Mouse (Mus musculus): ENCODE data around the gene Gtf3c5.

The Gtf3c5 gene

DNA sequence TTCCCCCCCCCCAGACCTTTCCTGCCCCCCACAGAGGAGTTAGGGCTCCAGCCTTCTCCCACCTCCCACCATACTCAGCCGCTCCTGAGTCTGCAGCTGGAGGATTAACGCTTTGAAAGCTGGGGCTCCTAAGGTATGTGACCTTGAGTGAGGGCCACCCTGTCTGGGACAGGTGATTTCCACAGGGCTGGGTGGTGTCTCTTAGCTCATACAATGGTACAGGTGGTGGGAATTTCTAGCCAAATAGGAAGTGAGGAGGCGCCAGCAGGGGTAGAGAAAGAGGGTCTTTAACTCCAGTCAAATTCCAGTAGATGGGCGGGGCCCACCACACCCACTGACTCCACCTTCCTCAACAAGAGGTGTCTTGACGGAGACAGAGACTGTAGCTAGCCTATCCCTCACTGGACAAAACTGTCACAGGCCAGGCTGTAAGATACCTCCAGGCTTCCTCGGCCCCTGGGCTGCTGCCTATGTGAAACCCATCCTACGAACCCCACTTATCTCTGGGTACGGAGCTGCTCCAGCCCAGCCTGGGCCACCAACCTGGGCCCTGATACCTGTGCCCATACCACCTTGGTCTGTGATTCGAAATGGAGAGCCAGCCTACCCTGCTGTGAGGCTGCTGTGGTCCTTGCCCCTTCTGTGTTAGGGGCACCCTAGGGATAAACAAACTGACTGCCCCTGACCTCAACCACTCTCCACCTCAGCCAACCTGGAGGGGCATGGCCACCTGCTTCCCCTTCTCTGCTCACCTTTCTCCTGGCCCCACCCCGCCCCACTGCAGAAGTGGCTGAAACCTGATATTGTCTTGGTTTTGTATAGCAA lies 24.0 kb upstream of the Gtf3c5 start:
- no peak for DNase-seq

DNA sequence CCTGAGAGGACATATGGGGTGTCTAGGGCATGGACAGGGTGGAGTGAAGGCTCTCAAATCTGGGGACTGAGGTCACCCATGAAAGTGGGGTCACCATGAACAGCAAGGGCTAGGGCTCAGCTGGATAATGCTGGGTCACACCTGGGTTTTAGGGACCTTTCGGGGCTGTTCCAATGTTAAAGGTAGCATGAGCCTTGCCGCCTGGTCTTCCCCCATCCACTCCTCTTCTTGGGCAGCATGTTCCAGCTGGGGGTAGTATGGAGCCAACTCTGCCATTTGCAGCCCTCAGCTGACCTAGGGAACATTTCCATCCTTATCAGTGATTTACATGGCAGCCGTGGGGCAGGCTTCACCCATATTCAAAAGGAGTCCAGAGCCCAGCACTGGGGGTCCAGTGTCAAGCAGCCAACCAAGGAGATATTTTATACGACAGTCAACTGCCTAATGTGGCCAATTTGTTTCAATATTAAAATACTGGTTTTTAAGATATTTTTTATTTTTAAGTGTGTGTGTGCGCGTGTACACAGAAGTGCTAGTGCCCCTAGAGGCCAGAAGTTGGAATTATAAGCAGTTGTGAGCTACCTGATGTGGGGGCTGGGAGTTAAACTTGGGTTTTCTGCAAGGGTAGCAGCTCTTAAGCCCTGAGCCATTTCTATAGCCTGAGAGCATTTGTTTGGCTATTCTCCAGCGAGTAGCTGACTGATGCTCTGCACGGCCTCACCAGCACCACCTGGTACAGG lies 23.2 kb upstream of the Gtf3c5 start:
- DNase-seq: no peak

DNA sequence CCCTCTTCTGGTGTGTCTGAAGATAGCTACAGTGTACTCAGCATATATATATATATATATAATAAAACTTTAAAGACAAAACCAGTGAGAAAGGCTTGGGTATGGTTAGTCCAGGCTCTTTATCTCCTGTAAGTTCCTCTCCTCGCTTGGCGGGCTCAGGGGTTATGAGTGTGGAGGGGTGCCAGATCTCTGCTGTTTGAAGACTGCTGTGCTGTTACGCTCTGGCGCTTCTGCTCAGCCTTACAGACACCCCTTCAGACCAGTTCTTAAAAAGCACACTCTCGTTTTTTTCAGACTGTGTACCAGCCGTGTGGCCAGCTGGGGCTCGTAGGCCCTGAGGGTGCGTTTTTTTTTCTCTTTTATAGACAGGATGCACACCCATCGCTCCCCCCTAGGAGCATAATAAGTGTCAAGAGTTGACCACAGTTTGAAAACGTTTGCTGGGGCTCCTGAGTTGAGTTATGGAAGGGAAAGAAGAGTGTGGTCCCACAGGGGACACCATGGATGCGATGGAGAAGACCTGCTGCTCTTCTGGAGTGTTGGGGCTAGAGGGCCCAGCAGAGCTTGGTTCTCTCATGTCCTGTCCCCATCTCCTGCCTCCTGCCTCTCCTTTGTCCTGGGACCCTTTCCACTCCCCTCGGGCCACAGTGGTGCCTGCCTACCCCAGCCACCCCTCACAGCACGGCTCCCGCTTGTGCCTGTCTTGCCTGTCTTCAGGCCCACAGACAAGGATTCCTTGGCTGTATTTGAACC lies 22.4 kb upstream of the Gtf3c5 start:
- DNase-seq: no peak

DNA sequence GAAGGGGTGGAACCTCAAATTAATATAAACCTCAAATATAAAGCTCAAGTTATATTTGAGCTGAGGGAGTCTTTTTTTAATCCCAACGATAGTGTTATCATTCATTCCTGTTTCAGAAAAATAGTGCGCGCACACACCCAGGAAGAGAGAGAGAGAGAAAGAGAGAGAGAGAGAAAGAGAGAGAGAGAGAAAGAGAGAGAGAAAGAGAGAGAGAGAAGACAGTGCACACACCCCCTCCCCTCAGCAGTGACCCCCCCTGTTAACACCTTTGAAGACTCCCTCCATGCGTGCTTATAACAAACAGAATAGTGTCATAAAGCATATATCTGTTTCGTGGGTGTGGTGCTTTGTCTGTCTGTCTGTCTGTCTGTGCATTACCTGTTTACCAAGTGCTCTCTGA lies 20.0 kb upstream of the Gtf3c5 start:
- DNase-seq: no peak

DNA sequence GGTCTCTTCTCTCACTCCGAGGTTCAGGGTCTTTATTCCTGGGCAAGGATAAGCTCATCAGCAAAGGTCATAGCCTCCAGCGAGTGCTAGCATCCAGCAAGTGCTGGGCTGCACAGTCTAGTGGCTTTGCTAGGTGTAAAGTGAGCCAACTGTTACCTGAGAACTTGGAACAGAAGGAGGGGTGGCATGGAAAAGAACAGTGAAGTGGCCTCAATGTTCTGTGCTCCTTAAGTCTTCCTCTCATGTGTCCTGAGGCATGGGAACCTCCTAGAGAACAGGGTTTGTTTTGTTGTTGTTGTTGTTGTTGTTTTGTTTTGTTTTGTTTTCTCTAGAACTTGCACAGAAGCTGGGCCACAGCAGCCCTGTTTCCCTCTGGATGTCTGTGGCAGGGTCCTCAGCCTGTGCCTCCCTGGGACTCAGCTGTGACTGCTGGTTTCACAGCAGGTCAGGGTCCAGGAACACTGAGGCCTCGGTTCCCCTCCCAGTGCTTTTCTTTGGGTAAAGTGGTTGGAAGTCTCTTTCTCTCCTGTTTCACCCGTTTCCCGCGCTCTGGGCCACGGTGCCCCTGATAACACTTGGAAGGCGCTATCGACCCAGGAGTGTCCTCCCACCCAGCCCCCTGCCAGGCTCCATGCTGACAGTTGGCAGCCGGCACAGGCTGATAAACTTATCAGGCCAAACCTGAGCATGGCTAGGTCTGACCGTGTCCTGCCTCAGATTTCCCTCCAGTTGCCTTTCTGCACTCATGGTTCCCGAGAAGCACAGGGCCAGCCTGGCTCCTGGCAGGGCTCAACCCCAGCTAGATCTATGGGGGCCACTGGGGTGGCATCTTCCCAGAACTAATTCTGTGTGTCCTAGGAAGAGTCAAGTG lies 18.4 kb upstream of the Gtf3c5 start:
- DNase-seq: no peak

DNA sequence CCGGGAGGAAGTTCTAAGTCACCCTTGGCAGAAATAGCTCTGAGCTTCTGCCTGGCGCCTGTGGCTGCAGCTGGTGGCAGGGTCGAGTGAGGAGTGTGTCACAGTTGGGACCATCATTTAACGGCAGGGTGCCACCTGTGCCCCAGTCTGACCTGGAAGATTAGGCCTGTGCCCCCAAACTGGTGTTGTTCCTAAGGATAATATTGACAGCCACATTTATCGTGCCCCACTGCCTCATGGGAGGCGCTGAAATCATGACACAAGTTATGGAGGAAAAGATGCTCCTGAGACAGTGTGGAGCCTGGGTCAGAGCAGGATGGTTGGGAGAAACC lies 16.0 kb upstream of the Gtf3c5 start:
- no peak for DNase-seq

DNA sequence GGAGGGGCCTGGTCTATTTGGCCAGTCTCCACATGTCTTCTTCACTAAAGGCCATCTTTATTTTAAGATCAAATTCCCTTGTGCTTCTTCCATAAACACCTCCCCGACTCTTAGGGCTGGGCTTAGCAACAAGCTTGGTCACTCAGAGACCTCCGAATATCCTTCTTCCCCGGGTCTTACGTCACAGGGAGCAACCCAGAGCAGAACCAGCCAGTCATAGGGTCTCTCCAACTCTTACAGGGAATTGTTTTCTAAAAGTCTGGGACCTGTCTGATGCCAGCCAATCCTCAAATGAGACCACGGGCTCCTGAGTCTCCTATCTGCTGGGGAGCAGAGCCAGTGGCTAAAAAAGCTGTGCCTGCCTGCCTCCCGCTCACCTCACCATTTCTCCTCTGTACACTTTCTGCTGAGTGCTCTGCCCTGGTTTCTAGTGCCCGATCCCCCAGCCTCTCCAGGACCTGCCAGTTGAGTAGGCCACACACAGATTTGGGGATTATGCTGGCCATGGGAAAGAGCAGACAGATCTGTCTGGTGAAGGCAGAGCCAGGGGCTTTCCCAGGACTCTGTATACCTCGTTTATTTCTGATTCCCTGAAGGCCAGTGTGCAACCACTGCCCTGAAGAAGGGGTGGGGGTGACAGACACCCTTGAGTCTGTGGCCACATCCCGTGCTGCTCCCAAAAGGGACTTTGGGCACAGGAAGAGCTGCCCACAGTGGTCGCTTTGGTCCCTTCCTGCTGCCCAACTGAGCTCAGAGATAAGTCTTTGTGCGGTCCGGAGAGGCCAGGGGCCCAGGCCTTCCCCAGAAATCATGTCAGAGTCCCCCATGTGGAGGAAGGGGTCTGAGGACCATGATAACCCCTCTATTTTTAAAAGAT lies 15.4 kb upstream of the Gtf3c5 start:
- DNase-seq: no peak

DNA sequence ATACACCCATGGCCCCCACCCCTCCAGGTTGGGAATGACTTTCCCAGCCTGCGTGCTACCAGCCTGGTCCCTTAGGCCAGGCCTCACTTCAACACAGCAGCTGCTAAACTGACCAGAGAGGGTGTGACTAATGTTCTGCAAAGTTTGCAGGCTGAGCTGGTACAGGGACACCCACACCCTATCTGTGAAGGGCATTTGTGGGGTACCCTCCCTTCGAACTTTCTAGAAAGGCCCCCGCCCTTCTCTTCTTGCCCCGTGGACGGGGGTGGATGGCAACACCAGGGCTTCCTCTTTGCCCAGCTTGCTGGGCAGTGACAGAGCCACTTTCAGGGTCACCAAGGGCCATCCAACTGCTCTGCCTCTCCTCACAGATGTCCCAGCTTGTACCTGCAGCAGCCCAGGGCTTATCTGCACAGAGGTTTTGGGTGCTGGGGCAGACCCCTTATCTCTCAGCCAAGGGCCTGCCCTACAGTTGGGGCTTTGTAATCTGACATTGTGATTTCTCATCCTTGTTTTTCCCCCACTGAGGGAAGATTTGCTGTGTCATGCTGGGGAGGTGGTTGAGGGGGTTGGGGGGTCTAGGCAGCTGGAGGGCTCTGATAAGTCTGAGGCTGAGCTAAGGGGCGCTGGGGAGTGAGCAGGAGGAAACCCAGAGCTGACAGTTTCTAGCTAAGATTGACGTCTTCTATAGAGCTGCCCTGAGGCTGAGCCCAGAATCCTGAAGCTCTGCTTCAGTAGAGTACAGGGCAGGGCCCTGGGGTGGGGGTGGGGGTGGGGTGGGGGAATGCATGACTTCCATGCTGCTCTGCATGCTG lies 14.4 kb upstream of the Gtf3c5 start:
- no peak for DNase-seq

DNA sequence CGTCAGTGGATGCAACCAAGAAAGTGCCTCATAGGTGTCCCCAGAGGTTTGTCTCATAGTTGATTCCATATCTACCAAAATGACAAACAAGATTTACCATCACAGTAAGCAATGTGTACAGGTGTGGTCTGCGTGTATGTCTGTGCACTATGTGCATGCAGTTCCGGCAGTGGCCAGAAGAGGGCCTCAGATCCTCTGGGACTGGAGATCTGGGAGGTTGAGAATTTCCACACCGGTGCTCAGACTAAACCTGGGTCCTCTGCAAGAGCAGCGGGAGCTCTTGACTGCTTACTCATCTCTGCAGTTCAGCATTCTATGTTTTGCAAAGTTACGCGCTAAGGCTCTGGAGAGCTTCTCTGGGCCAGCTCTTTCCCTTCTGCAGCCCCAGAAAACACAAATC lies 13.4 kb upstream of the Gtf3c5 start:
- no peak for DNase-seq

DNA sequence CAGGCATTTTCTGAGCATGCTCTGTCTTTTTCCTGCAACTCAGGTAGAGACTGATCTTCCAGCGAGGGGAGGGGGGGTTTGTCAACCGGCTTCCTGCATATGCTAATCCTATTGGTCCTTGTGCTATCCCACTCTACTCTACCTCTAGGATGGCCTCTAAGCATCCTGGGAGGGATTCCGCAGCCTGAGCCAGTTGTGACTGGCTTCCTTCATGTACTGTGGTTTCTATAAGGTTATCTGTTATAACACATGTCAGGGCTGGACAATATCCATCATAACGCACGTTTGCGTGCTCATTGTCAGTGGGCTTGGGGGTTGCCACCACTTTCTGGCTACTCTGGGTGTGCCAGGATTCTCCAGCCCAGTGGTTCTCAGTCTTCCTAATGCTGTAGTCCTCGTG lies 12.5 kb upstream of the Gtf3c5 start:
- no peak for DNase-seq

DNA sequence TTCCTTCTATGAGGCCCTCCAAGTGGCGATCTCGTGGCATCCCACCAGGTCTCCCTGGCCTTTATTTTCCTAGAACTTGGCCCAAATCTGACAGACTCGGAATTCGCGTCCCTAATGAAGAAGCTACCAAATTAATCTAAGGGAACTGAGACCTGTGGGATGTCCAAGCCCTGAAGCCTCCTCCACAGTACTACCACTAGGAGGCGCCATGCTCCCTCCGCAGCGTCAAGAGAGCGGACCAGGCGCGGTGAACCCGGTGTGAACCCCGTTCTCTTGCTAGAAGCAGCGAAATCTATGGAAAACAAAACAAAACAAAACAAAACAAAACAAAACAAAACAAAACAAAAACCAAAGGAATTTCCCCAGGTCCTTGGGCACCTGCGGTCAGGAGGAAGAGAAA lies 9.3 kb upstream of the Gtf3c5 start:
- peak; percentile 42 for DNase-seq

DNA sequence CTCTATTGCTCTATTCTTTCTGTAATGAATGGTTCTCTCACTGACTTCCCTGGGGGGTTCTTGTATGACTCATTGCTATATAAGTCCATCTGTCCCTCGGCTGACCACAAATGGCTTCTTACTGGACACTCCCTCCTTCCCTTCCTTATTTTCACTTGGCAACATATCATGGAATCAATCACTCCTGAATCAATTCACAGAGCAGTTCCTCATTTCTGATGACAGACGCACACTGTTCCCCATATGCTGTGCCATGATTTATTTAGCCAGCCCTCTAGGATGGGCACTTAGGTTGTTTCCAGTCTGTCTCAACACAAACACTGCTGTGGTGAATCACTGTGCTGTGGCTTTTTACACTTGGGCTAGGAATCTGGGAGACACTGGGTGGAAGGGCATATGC lies 7.9 kb upstream of the Gtf3c5 start:
- DNase-seq: no peak

DNA sequence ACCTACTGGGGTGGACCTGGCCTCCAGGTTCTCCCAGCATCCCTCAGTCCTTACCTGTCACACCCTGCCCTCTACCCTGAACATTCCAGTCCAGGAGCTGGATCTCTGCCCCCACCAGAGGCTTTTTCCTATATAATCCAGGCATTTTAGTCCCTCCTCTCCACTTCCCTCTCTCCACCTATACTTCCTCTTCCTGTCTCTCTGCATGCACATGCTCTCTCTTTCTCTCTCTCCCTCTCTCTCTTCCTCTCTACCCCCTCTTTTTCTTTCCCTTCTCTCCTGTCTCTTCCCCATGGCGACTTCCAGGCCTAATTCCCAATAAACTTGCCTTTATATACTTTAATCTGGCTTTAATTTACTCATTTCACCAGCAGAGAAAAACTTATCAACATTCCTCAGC lies 5.0 kb upstream of the Gtf3c5 start:
- no peak for DNase-seq

DNA sequence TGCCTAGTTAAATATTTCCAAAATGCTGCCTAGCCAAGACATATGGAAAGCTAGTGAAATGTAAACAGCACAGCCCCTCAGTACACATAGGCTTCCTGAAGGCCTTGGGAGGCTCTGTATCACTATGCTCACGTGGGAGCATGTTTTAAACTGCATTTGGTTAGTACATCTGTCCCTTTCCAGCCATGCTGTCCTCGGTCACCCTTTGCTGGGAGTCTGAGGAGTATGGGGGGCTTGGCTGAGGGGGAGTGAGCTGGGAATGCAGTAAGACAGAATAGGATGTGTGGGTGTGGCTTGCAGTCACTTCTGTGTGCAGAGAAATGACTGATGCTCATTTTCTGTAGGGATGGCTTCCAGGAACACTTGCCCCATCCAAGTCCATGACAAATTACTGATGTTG lies 2.2 kb upstream of the Gtf3c5 start:
- DNase-seq: no peak

DNA sequence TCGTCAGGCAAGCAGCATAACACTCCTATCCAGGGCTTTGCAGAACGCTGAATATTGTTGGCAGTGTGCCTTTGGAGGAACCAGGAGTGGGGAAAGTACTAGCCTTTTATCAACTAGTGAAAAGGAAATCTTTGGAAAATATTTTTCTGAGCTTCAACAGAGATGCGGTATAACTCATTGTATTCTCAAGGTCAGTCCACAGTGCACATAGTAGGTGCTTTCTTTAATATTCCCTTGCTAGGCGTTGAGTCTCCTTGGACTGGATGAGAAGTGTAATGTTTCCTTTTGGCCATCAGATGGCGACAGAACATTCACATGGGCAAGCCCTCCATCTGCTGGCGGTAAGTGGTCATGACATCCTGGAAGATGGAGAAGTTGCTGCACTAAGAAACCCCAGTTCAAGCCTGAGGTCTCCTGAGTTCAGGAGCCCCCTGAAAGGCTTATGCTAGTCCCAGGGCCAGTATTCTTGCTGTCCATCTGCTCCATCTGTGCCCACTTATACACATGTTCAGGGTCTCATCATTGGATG lies 1.6 kb upstream of the Gtf3c5 start:
- peak; percentile 77 for DNase-seq

DNA sequence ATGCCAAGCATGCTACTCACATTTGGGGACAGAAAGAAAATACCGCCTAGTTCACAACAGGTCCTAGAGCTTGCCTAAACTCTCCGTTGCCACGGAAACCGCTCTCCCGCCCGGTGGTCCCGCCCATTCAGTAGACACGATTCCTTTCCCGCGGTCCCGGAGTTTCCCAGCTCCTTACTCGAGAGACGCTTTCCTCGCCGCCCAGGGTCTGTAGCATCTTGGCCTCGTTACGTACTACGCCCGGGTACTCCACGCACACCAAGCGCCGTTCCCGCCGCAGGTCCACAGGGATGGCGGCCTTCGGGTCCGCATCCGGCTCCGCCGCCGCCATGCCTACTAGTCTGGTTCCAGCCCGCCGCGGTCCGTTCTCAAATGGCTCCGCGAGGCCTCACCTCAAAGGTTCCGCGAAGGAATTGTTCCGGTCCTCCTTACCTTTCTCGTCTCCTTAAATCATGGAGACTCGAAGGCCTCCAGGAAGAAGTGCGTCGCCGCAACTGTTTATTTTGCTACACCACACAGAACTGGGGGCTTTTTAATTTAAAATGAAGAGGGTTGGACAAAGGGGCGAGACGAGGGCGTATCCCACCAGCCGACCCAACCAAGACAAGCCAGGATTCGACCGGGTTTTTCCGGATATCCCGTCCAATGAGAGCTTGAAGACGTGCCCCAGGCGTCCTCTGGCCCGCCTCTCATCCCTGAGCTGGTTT lies 751 bp downstream of the Gtf3c5 start:
- peak; percentile 88 for DNase-seq

DNA sequence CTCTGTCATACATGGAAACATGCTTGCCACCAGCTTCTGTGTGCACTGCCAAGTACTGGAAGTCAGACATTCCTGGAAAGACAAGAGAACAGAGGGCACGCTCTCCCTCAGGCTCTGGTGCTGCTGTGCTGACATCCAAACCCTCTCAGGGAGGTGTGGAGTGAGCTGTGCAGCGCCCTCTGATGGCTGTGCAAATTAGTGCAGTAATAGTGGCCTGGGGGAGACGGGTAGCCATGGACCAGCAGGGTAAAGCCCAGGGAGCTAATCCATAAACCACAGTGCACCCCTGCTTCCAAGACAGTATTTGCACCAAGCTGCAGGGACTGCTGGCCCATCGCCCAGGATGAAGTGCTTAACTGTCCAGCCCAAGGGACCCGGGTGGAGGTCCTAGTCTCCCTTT lies 5.5 kb downstream of the Gtf3c5 start:
- no peak for DNase-seq

DNA sequence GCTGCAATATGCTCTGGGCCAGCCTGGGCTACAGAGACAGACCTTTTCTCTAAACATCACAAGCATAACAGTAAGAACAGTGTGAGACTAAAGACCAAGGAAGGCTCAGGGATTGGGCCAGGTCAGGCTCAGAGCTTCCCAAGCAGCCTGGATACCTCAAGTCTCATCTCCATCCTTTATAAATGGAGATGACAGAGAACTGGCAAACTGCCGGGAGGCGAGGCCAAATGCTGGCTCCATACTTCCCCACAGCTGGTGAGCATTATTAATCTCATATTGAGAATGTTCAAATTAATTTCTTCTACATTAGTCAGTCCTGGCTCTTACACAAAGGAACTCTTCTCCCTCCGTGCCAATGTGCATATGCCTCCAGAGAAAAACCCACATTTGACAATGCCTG lies 6.7 kb downstream of the Gtf3c5 start:
- no peak for DNase-seq

DNA sequence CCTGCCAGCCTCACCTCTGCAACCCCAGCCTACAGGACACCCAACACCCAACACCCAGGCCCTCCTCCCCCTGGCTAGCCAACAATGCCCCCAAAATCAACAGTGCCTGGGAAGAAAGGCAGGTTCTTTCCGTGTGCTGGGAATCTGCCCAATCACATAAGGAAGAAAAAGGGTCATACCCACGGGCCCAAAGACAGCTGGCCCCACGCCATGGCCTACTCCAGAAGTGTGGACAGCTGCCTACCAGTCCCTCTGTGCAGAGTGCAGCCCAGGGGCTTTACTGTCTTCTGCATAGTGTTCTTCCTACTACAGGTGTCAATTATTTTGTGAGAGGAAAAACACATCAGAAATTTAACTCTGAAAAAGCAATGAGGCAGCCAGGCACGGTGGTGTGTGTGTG lies 8.2 kb downstream of the Gtf3c5 start:
- no peak for DNase-seq

DNA sequence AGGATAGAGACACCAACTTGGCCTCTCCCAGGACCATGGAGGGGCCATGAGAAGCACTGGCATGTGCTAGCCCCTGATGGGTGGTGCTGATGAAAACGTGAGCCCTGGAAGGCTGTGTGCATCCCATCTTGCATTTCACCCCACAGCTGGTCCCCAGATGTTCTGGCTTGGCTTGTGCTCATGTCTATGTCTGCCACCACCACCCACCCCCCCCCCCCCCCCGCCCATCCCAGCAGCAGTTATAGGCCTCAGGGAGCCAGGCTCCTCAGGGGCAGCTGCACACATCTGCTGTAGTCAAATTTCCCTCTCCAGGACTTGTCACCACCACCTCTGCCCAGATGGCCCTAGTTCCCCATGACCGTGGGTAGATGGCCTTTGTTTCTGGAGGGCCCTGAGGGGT lies 13.6 kb downstream of the Gtf3c5 start:
- DNase-seq: no peak

All from cerebellum, adult 9-11 months (tissue).